Mouse (Mus musculus) left cerebral cortex, postnatal 14 days (tissue): ENCODE measurements around the gene Nle1. TPM values are rescaled to one million over a fixed set of nuclear protein-coding genes. Genes with fewer than 3 reads are reported as not detected.
"Not testable (repeated sequence)": the region's sequence is repeated elsewhere in the genome, so short reads cannot be mapped to it uniquely, and the experiment has no call there.

ENCODE experiments used
- DNase-seq, 2 experiments: peaks; one replicate each; pipeline ENCODE4 v3.0.0; 2021 to 2022; ENCODE audit warnings: low spot score in 2 of 2, mixed read lengths in 1 of 2
- intact Hi-C: fragments of 180-260 bp; cut with DNase I; formaldehyde crosslinking; loops from one replicate; pipeline ENCODE4 v1.15.1; 2025
- long read RNA-seq, 2 experiments: library from polyadenylated mRNA; stranded (forward); transcript quantifications; one replicate each; pipeline ENCODE4 v2.0.0; 2021
- total RNA-seq, 2 experiments: library from RNA; stranded (reverse); gene quantifications; 2 replicates each; pipeline ENCODE4 v1.2.3; 2021

Nle1 gene
- 10 to 100 TPM; 31.2 to 35.6 TPM for total RNA-seq
- long read RNA-seq, experiment 1, transcript Nle1-201 (13 exons, 1,783 nt) = major isoform, 9 of 34 reads
- long read RNA-seq, experiment 1, partial matches to known transcripts = 3 of 34 reads
- long read RNA-seq, experiment 1, other reads (novel, unspliced or antisense) = 21 of 34 reads
- long read RNA-seq, experiment 2, transcript Nle1-201 (13 exons, 1,783 nt) = major isoform, 11 of 58 reads
- long read RNA-seq, experiment 2, partial matches to known transcripts = 27 of 58 reads
- long read RNA-seq, experiment 2, other reads (novel, unspliced or antisense) = 20 of 58 reads

GRCm38 (mm10) chr11:82907651-82908607, at the start of gene Nle1:
Nle1 (minus strand) TSS chr11:82908411.
- DNase-seq = peak; percentile 92 to 95
- intact Hi-C loops = no loop called here

GRCm38 (mm10) chr11:82956925-82957324, 48.7 kb upstream of the Nle1 start:
- intact Hi-C loops = no loop called here
- no peak for DNase-seq

GRCm38 (mm10) chr11:82954631-82955030, 46.4 kb upstream of the Nle1 start:
- intact Hi-C loops = no loop called here
- DNase-seq = no peak

- DNase-seq = no peak
- intact Hi-C loops = no loop called here
Observed at GRCm38 (mm10) chr11:82952612-82953542, 44.7 kb upstream of the Nle1 start.

GRCm38 (mm10) chr11:82951865-82952611, 43.8 kb upstream of the Nle1 start:
- DNase-seq = no peak
- intact Hi-C loops = no loop called here

GRCm38 (mm10) chr11:82950736-82951481, 42.7 kb upstream of the Nle1 start, which contains the start of gene Slfn5:
Slfn5 (plus strand) TSS chr11:82951349.
- no peak for DNase-seq
- intact Hi-C loops = no loop called here

GRCm38 (mm10) chr11:82949036-82949435, 40.8 kb upstream of the Nle1 start:
- no peak for DNase-seq
- intact Hi-C loops = no loop called here

- intact Hi-C loops = no loop called here
- DNase-seq = no peak
Observed at GRCm38 (mm10) chr11:82947457-82947856, 39.2 kb upstream of the Nle1 start.

- intact Hi-C loops = no loop called here
- no peak for DNase-seq
Observed at GRCm38 (mm10) chr11:82945636-82946035, 37.4 kb upstream of the Nle1 start.

- intact Hi-C loops = no loop called here
- DNase-seq = no peak
Observed at GRCm38 (mm10) chr11:82943336-82943735, 35.1 kb upstream of the Nle1 start.

GRCm38 (mm10) chr11:82933186-82933585, 25.0 kb upstream of the Nle1 start:
- intact Hi-C loops = no loop called here
- DNase-seq = no peak

- intact Hi-C loops, DNase-seq: not testable (repeated sequence)
Observed at GRCm38 (mm10) chr11:82931671-82932450, 23.6 kb upstream of the Nle1 start.

- DNase-seq, intact Hi-C loops: not testable (repeated sequence)
Observed at GRCm38 (mm10) chr11:82931161-82931560, 22.9 kb upstream of the Nle1 start.

- DNase-seq, intact Hi-C loops: not testable (repeated sequence)
Observed at GRCm38 (mm10) chr11:82930391-82930955, 22.3 kb upstream of the Nle1 start.

GRCm38 (mm10) chr11:82929633-82929950, 21.4 kb upstream of the Nle1 start:
- DNase-seq = no peak
- intact Hi-C loops = no loop called here

GRCm38 (mm10) chr11:82928897-82929632, 20.9 kb upstream of the Nle1 start:
- intact Hi-C loops = no loop called here
- no peak for DNase-seq
